ENCODE assay signal across 8 mouse cellular contexts in the genomic region with DNA sequence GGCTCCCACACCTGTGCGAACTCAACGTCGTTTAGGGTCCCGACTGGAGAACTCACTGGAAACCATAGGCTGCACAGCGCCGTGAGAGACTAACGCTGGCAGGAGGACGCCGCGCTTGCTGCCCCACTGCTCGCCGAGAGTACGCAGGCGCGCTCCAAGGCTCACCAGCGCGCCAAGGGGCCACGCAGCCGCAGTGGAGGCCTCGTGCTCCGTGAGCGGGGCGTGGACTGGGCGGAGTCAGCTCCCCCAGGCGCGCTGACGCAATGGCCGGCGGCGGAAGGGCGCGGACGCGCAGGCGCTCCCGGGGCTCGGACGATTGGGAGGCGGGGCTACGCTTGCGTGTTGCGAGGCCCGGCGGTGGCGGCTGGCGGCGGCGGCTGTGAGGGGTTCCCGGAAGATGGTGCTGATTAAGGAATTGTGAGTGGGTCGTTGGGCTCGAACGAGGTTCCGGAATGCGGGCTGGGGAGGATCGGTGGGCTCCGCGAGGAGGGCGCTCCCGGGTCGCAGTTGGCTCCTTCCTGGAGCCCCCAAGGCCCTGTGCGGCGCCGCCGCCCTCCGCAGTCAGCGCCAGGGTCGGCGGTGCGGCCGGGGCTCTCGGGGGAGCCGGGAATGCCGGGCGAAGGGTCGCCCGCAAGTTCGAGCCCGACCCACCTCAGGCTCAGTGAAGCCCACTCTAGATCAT. TPM values are rescaled to one million over a fixed set of nuclear protein-coding genes. Genes with fewer than 3 reads are reported as not detected.
DNase-seq lines count a peak whose midpoint lies in the region; ATAC-seq and TF ChIP-seq lines count a peak whose summit lies in the region.

A gene (plus strand): TSS at position 347 of the 682 bp plus-strand sequence.

- peak within 1 kb of the TSS; percentile 93 for H3K4me3 ChIP-seq in hindbrain, embryonic 14.5 days (replicated peaks; ENCODE audit: low read length)

- H3K9me3 ChIP-seq in hindbrain, embryonic 14.5 days (ENCODE audit: control insufficient read depth, low read length) = no peaks in the 10 kb centered on the region

- POLR2A ChIA-PET in Patski (lab: Charles Lee) = interaction anchor here (1.1 kb wide), 1 partner anchor 16 kb away, joined by 3 read pairs; no protein-coding TSS in a partner anchor

- peak within 1 kb of the TSS; percentile 88 for H3K4me2 ChIP-seq in hindbrain, embryonic 14.5 days (replicated peaks)

- ATAC-seq in Patski = peak; percentile 90
- ATAC-seq in hindbrain, embryonic 14.5 days (ENCODE audit: low FRiP score) = peak; percentile 98

- CTCF ChIA-PET in Patski (lab: Charles Lee) = interaction anchor here (1.3 to 2.7 kb wide), 3 partner anchors 9 to 13 kb away, joined by 3 to 12 read pairs (median 3); no protein-coding TSS in a partner anchor

- peaks cover 11% of the 10 kb centered on the region; the same call in 1 of the 2 replicates for H3K36me3 ChIP-seq in hindbrain, embryonic 14.5 days (replicated peaks; ENCODE audit: control insufficient read depth, insufficient read depth)

- under 1% methylated on average over 74 of the region's 78 CpGs for WGBS in hindbrain, embryonic 14.5 days

- peak within 1 kb of the TSS; percentile 89 for H3K27ac ChIP-seq in hindbrain, embryonic 14.5 days

- H3K27me3 ChIP-seq in Patski = no peaks in the 10 kb centered on the region
- H3K27me3 ChIP-seq in hindbrain, embryonic 14.5 days (ENCODE audit: control insufficient read depth, insufficient read depth, low read length) = no peaks in the 10 kb centered on the region

- peaks cover 9% of the 10 kb centered on the region for H3K4me1 ChIP-seq in hindbrain, embryonic 14.5 days (replicated peaks; ENCODE audit: control insufficient read depth, insufficient read depth, low read length)

- TF ChIP-seq CTCF in Patski (IDR thresholded peaks at IDR 0.05) = no peak

- peak within 1 kb of the TSS; percentile 96 for H3K9ac ChIP-seq in hindbrain, embryonic 14.5 days

- in situ Hi-C loops in Patski (cut with MboI; ENCODE audit: low pct_unique_long_range_greater_than_20kb) = no loop called here

- DNase-seq in Patski (ENCODE audit: low read depth, low spot score) = peak; percentile 82
- DNase-seq in cerebellum, postnatal 14 days = peak; percentile 99
- peak; percentile 87 to 96 for DNase-seq in frontal cortex, postnatal 25 days (ENCODE audit: low spot score in 2 of 2)
- peak; percentile 99 for DNase-seq in hindbrain, embryonic 14.5 days (ENCODE audit: low spot score)
- peak; percentile 99 for DNase-seq in layer of hippocampus, postnatal 36 days
- peak; percentile 98 for DNase-seq in lung, postnatal 36 days
- peak; percentile 98 for DNase-seq in retina, postnatal 1 day
- peak; percentile 97 for DNase-seq in urinary bladder, adult 18-20 months (ENCODE audit: low spot score in 2 of 2)

RNA-seq across cellular contexts. Expression of the gene that starts here (rescaled TPM):
- polyA plus RNA-seq in Patski (2021) = 102 TPM
- 95.2 and 110 TPM in 2 replicates for polyA plus RNA-seq in hindbrain, embryonic 14.5 days (2014; fragmentation: Nextera tagmentation; extraction: Ambion mirVana)
- 10 to 100 TPM; 78.6 to 82.7 TPM for total RNA-seq in layer of hippocampus, postnatal 36 days (2021)

Comparison
In these comparisons a context has a peak if more than half of its experiments do, and no peak if none do; other contexts are left out.
1. Peak in every context shown above with its lines: DNase-seq, ATAC-seq, H3K4me3 ChIP-seq and H3K27ac ChIP-seq.